Mouse (Mus musculus): ENCODE measurements around the gene Hoxd4. TPM values are rescaled to one million over a fixed set of nuclear protein-coding genes. Genes with fewer than 3 reads are reported as not detected.

Gene Hoxd4
- polyA plus RNA-seq, 1 experiment from 2014 or later: not detected

MicroRNAs within 50 kb of the gene (microRNA counts, 519-probe panel; counts per million panel counts)
- not detected for microRNA mmu-miR-10b

Small RNA genes lying within 50 kb of the gene (microRNA-seq; reads per million reads assigned to microRNA genes)
- gene Gm44463 (not detected), gene Mir10b (285 reads per million, percentile 67 among the genes with 10 or more reads in this experiment)

Other genes starting within 250 kb of the Hoxd4 start
- 50.1 and 53.4 TPM in 2 replicates for gene Lnpk, start 132.5 kb upstream of the Hoxd4 start, polyA plus RNA-seq (2015; fragmentation: Nextera tagmentation; extraction: Ambion mirVana)
- gene Evx2, start 52.4 kb upstream of the Hoxd4 start, polyA plus RNA-seq (2015; fragmentation: Nextera tagmentation; extraction: Ambion mirVana): 0.07 TPM in 1 of 2 replicates, not detected in the other
- 0.10 TPM in 1 of 2 replicates, not detected in the other for gene Hoxd13, start 43.6 kb upstream of the Hoxd4 start, polyA plus RNA-seq (2015; fragmentation: Nextera tagmentation; extraction: Ambion mirVana)
- not detected in 2 replicates for gene Hoxd12, start 36.9 kb upstream of the Hoxd4 start, polyA plus RNA-seq (2015; fragmentation: Nextera tagmentation; extraction: Ambion mirVana)
- gene Hoxd11, start 32.4 kb upstream of the Hoxd4 start, polyA plus RNA-seq (2015; fragmentation: Nextera tagmentation; extraction: Ambion mirVana): not detected in 2 replicates
- not detected in 2 replicates for gene Hoxd10, start 20.0 kb upstream of the Hoxd4 start, polyA plus RNA-seq (2015; fragmentation: Nextera tagmentation; extraction: Ambion mirVana)
- gene Hoxd9, start 14.2 kb upstream of the Hoxd4 start, polyA plus RNA-seq (2015; fragmentation: Nextera tagmentation; extraction: Ambion mirVana): not detected in 2 replicates
- gene Hoxd8, start 7.3 kb upstream of the Hoxd4 start, polyA plus RNA-seq (2015; fragmentation: Nextera tagmentation; extraction: Ambion mirVana): not detected in 2 replicates
- not detected in 2 replicates for gene Hoxd3, start within 50 bp of the Hoxd4 start, polyA plus RNA-seq (2015; fragmentation: Nextera tagmentation; extraction: Ambion mirVana)
- not detected in 2 replicates for gene Gm28230, start 14.8 kb downstream of the Hoxd4 start, polyA plus RNA-seq (2015; fragmentation: Nextera tagmentation; extraction: Ambion mirVana)
- gene Hoxd1, start 51.1 kb downstream of the Hoxd4 start, polyA plus RNA-seq (2015; fragmentation: Nextera tagmentation; extraction: Ambion mirVana): not detected in 2 replicates
- 125 and 135 TPM in 2 replicates for gene Mtx2, start 113.9 kb downstream of the Hoxd4 start, polyA plus RNA-seq (2015; fragmentation: Nextera tagmentation; extraction: Ambion mirVana)

Data from forebrain, embryonic 16.5 days (tissue).